Mouse (Mus musculus): Measurements from ENCODE around the gene Osm. TPM values are rescaled to one million over a fixed set of nuclear protein-coding genes. Genes with fewer than 3 reads are reported as not detected.

Gene Osm
- total RNA-seq (2015) (11.4 and 20.2 TPM in 2 replicates), total RNA-seq (2017) (8.4 and 26.8 TPM in 2 replicates)

DNA sequence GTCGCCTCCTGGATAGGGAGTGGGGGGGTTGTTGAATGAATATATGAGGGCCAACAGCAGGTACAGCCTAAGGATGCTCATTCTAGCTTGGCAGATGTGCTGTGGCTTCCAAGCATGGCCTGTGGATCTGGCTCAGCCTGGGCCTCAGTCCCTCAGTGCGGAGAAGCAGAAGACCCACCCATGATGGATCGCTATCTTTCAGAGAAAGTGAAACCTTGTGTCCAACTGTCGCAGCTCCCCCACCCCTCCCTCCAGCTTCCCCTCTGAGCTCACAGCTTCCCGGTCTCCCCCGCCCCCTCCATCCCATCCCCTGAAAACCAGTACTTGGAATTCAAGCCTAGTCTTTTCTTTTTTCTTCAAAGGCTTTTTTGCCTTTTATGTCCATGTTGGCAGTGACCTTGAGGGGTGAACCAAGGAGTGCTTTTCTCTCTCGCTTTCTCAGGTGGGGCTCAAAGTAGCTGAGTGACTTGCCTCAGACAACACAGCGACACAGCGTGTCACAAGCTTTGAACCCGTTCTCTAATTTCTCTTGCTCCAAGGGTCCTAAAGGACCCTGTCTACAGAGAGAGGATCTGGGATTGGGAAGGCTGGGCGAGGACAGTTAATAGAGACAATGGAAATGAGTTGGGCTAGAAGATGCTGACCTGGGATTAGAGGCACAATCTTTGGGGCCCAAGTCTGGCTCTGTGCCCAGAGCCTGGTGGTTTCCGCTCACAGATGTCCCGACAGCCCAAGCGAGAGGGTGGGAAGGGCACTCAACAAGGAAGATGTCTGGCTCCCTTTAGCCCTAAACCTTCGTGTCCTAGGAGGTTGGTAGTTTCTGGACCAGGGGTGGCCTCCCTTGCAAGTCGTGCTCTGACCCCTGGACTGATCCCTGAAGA, at the start of gene Osm:
TSS of gene Osm (plus strand) at position 756 of the 881 bp plus-strand sequence.
- peak; percentile 30 for ATAC-seq (replicated peaks; ENCODE audit: poor library complexity)

DNA sequence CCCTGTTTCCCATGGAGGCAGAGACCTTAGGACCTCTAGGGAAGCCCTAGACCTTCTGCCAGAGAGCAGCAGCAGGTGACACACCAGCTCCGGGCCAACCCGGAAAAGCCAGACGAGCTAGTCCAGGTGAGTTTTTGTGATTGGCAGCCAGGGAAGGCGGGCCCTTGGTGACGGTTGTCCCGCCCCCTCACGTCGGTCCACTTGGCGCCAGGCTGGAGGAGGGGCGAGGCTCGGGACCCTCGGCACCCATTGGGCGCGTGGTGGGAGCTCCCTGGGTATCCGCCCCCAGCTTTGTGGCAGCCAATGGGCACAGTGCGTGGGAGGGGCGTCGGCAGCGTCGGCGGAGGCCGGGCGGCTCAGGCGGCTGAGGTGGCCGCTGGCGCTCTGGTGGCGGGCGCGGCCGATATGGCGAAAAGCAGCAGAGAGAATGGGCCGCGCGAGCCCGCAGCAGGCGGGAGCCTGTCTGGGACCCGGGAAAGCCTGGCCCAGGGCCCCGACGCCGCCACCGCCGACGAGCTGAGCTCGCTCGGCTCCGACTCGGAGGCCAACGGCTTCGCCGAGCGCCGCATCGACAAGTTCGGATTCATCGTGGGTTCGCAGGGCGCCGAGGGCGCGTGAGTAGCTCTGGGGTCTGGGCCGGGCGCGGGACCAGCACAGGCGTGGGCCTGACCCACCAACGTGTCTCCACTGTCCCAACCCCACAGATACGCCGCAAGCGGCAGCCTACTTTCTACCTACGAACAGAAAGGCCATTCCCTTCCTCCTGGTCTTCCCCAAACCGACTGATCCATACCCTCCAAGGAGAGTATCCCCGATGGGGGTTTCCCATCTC, 49.5 kb upstream of the Osm start, which contains the start of gene Tbc1d10a:
TSS of gene Tbc1d10a (plus strand) at position 304 of the 832 bp plus-strand sequence.
- peak; percentile 100 for ATAC-seq (replicated peaks; ENCODE audit: poor library complexity)

DNA sequence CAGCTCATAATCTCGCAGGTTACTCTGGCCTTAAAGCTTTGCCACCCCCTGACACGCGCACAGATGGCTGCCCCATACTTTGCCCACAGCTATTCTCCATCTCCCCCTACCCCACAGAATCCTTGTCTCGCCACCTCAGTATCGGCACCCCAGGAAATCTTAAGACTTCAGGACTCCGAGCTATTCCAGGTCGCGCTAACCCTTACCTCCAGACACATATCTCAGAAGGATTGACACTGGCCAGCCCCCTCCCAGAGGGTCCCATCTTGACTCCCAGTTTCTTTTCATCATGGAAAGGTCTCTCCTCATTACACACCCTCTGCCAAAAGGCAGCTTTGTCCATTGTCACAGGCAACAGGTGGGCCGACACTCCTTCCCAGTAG, 48.9 kb upstream of the Osm start:
- ATAC-seq (replicated peaks; ENCODE audit: poor library complexity) = no peak

DNA sequence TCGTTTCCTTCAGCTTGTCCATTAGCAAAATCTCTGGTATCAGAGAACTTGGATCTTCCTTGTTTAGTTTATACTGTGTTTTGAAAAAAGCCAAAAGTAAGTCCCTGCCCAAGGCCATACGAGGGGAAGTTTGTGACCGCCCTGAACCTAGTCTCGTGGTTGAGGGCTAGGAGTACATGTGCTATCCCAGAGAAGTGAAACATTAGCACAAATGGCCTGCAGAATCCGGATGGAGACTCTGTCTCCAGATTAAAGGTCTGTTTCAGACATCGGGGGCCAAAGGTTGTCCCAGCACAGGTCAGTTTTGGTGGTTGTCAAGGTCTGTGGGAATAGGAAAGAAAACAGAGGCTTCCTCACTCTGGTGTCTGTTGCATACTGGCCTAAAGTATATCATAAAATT, 47.0 kb upstream of the Osm start:
- no peak for ATAC-seq (replicated peaks; ENCODE audit: poor library complexity)

DNA sequence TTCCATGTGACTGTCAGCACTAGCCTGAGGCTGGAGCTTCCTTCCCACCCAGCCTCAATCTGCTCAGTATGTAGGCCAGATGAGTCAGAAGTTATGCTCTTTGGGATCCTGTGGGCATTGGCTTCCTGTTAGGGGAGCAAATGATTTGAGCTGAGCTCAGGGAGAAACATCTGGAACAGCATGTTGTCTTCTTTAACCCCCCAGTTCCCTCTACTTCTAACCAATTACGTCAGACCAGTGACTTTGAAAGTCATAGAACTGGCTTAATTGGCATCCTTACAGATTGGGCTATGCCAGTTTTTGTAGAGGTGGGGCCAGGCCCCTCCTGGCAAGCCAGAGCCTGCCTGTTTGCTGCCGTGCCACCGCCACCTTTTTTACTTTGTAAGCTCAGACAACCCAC, 45.5 kb upstream of the Osm start:
- ATAC-seq (replicated peaks; ENCODE audit: poor library complexity) = no peak

DNA sequence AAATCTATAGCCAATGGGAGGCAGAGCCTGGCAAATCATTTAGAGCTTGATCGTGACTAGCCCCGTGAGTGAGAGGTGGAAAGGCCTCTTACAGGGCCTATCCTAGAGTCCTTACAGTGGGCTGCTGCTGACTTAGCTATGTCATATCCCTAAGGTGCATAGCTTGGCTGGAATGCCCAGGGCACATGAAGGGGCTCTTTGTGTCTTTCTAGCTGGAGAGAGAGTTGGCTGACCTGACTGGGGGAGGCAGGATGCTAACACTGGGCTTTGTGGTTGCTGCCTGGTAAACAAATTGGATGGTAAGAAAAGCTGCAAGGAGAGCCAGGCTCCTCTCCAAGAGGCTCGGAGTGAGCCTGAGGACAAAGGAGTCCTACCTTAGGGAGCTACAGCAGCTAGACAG, 43.5 kb upstream of the Osm start:
- no peak for ATAC-seq (replicated peaks; ENCODE audit: poor library complexity)

DNA sequence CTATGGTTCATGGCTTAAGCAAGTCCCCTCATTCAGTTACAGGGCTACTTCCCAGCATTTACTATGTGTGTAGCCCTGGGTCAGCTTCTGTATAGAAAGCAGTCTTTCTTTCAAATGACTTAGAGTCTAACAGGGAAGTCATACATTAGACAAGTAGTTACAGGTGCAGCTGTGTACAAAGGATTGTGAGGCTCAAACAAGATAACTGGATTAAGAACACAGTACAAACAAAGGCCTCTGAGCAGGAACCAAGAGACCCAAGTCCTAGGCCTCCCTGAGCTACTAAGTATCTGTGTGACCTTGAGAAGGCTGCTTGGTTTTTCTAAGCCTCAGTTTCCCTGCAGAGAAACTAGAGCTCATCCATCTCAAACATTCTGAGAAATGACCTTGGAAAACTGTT, 42.8 kb upstream of the Osm start:
- no peak for ATAC-seq (replicated peaks; ENCODE audit: poor library complexity)

DNA sequence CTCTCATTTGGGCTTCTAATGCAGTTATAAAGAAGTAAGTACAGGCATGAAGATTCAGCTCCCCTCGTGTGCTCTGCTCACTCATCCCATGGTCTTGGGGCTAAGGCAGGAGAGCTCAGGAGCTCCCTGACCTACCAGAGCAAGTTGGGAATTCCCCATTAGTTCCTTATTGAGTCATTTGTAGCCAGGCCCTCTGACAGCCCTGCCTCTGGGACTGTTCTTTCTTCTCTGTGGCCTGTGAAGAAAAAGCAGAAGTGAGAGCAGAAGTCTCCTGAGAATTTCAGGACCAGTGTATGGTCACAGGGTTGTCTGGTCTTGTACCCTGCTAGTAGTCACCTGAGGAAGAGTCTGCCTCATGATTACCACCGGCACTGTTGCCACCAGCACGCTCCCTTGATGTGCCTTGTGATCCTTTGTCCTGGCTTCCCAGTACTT, 40.6 kb upstream of the Osm start:
- ATAC-seq (replicated peaks; ENCODE audit: poor library complexity) = peak; percentile 91

DNA sequence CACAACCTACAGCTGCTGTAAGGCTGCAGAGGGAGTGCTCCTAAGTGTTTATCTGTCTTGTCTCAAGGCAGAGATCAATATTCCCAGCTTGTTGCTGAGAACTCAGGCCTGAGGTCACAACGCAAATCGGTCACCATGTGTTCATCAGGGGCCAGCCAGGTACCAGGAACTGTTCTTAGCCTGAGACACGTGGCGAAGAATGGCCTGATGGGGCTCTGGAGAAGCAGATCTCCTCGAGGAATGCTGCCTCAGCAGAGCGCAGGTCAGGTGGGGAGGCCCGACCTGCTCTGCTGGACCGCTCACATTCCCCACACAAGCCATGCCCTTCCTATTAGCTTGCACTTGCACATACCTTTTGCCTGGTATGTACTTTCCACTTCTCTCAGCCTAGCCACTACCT, 39.6 kb upstream of the Osm start:
- ATAC-seq (replicated peaks; ENCODE audit: poor library complexity) = no peak

DNA sequence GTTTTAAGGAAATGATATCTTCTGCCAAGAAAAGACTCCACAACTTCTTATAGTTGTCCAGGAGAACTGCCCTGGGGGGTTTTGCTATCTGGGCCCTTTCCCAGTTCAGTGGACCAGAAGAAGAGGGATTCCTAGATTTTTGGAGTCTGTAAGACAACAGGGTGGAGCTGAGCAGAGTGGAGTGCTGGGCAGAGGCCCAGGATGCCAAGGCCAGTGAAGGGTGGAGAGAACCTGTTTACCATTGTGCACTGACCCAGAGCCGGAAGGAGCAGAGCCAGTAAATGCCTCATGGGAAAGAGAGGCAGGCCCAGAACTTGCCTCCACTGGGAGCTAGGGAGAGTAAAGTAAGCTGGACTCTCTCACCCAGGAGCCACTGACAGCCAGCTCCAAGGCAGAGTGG, 38.5 kb upstream of the Osm start:
- no peak for ATAC-seq (replicated peaks; ENCODE audit: poor library complexity)

DNA sequence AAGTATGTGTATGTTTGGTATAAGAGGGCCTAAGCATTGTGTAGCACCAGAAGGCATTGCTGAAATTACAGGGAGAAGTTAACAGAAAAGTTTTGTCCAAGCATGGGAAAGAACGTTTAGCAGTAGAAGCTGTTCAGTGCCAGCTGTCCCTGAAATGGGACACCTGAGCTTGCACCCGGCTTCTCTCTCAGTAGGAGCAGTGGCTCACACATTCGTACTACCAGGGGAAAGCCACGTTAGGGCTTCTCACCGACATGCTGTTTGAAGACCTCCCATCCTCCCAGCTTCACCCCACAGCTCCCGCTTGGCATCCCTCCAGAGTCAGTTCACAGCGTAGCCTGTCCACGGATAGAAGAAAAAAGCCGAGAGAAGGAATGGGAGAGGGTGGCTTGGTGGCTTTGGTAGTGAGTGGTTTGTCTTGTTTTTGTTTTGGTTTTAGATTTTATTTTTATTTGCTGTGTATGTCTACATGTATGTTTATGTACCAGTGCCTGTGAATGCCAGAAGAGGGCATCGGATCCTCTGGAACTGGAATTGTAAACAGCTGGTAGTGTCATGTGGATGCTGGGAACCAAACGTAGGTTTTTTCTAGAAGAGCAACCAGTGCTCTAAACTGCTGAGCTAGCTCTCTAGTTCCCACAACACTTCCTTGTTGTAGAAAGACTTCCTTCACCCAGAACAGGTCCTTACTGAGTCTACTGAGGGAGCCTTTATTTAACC, 34.1 kb upstream of the Osm start:
- no peak for ATAC-seq (replicated peaks; ENCODE audit: poor library complexity)

DNA sequence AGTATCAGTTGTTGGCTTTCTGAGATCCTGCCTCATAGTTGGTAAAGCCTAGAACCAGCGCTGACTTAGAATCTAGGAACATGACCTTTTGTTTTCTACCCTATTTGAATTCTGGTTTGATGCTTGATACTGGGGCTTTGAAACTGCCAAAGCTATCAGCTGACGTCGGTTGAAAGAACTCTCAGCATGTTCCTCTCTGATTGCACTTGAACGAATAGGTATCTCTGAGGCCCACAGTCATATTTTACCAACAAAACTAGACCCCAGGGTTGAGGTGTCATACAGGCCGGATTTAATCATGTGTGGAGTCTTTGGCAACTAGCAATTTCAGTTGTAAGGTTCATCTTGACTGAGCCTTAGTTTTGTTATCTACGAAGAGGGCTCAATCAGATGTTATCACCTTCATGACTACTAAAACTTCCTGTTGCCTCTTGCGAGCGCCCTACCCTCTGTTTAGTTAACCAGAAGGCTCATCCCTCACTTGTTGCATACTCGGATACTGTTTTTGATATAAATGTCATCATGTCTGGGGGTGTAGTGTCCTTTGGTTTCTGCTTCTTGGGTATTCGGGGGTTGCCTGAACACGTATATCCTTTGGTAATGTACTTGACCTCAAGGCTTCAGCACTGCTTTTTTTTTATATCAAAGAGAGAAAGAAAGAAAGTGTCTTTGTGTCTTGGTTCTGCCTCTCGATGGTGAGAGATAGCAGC, 33.1 kb upstream of the Osm start:
- ATAC-seq (replicated peaks; ENCODE audit: poor library complexity) = peak; percentile 18; the same call in 1 of the 2 replicates

DNA sequence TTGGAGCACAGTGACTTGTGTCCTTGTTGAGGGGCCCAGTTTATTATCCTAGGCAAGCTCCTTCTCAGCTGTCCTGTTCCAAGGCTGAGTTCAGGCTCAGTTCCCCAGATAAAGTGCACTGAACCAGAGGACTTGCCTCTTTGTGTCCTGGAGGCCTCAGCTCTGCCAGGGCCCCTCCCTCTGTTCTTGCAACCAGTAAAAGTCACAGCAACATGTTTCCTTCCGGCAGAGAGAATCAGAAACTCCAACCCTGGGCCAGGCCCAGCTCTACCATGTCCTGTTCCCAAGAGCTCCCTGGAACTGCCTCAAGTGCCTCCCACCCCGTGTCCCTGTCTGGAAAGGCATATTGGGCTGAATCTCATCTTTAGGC, 32.5 kb upstream of the Osm start:
- peak; percentile 27 for ATAC-seq (replicated peaks; ENCODE audit: poor library complexity)

DNA sequence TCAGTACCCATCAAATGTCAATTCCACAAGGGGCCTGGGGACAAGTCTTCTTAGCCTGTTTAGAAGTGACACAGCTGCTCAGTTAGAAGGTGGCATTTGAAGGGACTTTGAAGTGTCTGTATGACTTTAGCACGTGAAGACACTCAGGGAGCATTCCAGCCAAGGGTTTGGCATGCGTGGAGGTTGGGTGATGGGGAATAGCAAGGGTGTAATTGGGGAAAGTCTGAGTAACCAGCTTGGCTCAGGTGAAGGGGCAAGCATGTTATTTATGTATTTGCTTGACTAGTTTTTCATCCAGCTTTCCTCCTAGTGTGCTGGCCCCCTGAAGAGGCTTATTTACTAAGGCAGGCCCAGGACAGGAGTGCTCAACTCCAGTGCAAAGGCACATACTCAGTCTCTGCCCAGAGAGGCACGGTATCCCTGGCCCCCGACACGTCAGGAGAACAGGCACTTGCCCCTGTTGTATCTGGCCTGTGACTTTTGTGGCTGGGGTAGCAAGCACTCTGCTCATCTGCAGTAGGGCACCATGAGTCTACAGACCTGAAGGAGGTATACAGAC, 31.0 kb upstream of the Osm start:
- ATAC-seq (replicated peaks; ENCODE audit: poor library complexity) = no peak

DNA sequence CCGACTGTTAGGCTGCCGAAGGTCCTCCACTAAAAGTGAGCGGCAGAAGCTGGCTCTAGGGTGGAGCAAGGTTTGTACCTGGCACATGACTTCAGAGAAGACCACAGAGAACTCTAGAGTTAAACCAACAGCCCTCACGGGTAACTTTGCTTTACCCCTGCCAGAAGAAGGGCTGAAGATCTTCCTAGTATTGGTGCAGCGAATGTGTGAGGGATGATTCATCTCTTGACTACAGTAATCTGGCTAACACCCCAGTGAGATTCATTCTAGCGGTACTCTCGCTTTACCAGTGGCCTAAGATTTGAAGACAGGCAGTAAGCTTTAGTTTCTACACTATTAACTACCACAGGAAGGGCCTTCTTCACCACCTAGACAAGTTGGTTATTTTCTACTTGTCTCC, 30.3 kb upstream of the Osm start:
- no peak for ATAC-seq (replicated peaks; ENCODE audit: poor library complexity)

DNA sequence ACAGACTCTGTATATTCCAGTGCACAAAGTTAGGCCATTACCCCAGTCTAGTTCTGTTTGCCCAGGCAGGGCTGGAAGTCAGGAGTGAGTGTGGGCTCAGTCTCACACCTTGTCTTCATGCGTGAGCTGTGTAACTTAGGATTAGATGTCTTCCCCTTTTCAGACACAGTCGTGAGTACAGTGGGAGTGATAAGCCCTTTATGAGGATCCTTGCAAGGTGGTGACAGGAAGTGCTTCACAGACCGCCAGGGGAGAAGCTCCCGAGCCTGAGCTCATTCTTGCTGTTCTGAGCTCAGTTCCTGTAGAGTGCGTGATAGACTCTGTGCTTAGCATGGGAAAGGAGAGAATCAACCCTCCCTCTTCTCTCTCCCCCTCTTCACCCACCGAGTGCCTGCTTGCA, 29.7 kb upstream of the Osm start:
- peak; percentile 72 for ATAC-seq (replicated peaks; ENCODE audit: poor library complexity)

DNA sequence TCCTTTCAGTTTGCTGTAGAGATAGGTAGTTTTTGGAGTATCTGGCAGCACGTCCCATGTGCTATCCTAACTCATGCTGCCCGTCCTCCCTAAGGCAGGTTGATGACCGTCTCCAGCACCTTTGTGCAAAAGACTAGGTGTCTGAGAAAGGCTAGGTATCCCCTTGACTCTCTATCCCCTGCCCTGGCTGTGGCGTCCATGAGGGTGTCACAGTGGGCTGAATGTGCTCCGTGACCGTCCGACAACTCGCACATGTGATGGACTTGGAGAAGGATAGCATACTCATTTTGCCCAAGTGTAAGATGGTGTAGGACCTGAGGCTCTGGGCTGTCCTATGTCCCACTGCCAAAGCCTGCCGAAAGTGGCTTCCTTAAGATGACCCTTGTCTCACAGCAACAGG, 28.6 kb upstream of the Osm start:
- ATAC-seq (replicated peaks; ENCODE audit: poor library complexity) = no peak

DNA sequence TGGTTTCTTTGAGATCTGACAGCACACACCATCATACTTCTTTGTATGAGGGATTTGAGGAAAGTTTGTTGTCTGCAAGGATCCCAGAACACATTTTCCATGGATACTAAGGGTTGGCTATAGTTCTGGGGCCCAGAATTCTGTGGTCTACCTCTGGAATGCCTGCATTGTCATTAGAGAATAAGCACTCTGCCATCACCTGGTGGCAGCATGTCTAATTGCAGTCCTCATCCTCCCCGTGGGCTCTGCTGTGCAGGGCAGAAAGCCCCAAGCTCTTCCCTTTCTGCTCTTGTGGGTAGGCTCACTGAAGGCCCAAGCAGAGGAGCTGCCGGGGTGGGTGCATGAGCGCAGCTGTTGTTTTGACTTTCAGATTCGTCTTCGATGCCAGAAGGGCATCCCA, 26.7 kb upstream of the Osm start:
- ATAC-seq (replicated peaks; ENCODE audit: poor library complexity) = peak; percentile 71

DNA sequence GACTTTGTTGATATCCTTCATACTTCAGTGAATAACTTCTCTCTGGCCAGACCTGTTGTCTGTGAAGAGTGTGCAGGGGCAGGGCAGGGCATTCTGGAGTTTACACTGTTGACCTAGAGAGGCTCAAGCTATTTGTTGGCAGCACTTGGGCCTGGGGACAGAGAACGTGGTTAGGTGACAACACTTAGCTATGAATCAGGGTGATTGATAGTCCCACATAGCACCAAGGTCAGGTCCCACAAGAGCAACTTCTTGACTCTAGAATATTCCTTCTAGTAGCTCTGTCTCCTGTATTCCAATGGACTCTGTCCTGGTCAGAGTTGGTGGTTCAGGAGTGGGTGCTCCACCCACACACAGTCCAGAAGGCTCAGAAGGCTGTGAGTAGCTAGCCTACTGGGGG, 25.4 kb upstream of the Osm start:
- no peak for ATAC-seq (replicated peaks; ENCODE audit: poor library complexity)

DNA sequence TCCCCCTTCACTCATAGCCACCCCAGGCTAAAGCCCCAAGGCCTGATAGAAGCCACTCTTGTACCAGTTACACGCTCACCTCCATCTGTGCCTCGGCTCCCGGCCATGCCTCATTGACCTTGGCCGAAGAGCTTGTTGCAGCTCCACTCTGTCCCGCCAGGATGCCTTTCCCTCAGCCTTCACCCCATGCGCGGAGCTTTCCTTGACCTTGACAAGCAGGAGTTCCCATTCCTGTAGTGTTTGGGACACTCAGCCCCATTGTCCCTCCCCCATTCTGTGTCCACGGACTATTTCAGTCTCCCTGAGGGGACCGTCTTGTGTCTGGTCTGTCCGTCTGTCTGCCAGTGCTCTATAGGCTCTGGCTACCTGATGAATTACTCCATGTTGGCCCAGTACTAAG, 23.1 kb upstream of the Osm start:
- no peak for ATAC-seq (replicated peaks; ENCODE audit: poor library complexity)

Measured in megakaryocyte progenitor cell, adult 5-6 weeks (primary cell).